Mouse (Mus musculus) myocyte (in vitro differentiated cells): Measurements from ENCODE around the gene Rgs11. TPM values are rescaled to one million over a fixed set of nuclear protein-coding genes. Genes with fewer than 3 reads are reported as not detected.
A peak's percentile ranks its signal among the peaks of the same experiment; 100 is the strongest.

ENCODE experiments used
- H3K27me3 ChIP-seq: one replicate; pipeline ENCODE4 v1.6.1; 2011; ENCODE audit not compliant: control insufficient read depth, insufficient read depth, insufficient read length
- H3K36me3 ChIP-seq: one replicate; pipeline ENCODE4 v1.6.1; 2011; ENCODE audit not compliant: control insufficient read depth, insufficient read depth
- H3K4me2 ChIP-seq: one replicate; pipeline ENCODE4 v1.6.1; 2011; ENCODE audit warnings: low read depth, control low read depth
- H3K4me3 ChIP-seq: one replicate; pipeline ENCODE4 v1.5.1; 2011; ENCODE audit warnings: mild to moderate bottlenecking, control low read depth, moderate library complexity
- H3K79me2 ChIP-seq: one replicate; pipeline ENCODE4 v1.6.1; 2011; ENCODE audit not compliant: control insufficient read depth, insufficient read depth
- H3ac ChIP-seq: one replicate; pipeline ENCODE4 v1.6.1; 2011; ENCODE audit not compliant: control insufficient read depth, insufficient read length
- CEBPB ChIP-seq: IDR thresholded peaks from 2 replicates; pipeline ENCODE4 v1.6.1; 2011; ENCODE audit warnings: mild to moderate bottlenecking, moderate library complexity; ENCODE audit not compliant: poor library complexity, insufficient read depth, severe bottlenecking
- E2F4 ChIP-seq: IDR thresholded peaks from one replicate; pipeline ENCODE4 v1.6.1; 2011; ENCODE audit warnings: mild to moderate bottlenecking, control low read depth, moderate library complexity; ENCODE audit not compliant: insufficient read depth
- MAX ChIP-seq: IDR thresholded peaks from one replicate; pipeline ENCODE4 v1.6.1; 2011; ENCODE audit warnings: low read depth, mild to moderate bottlenecking, control low read depth
- MYOD1 ChIP-seq, 3 experiments: IDR thresholded peaks; one replicate each; pipeline ENCODE4 v1.6.1; 2011; ENCODE audit warnings: control low read depth in 2 of 3, low read depth in 2 of 3, mild to moderate bottlenecking in 2 of 3, moderate library complexity in 1 of 3; ENCODE audit not compliant: insufficient read length in 2 of 3, control insufficient read depth in 1 of 3
- MYOG ChIP-seq, 3 experiments: IDR thresholded peaks; one replicate each; pipeline ENCODE4 v1.6.1; 2011; ENCODE audit warnings: control low read depth in 2 of 3, low read depth in 2 of 3, mild to moderate bottlenecking in 2 of 3; ENCODE audit not compliant: insufficient read length in 2 of 3, control insufficient read depth in 1 of 3, insufficient read depth in 1 of 3
- POLR2A ChIP-seq: IDR thresholded peaks from one replicate; pipeline ENCODE4 v1.6.1; 2011; ENCODE audit warnings: low read depth, mild to moderate bottlenecking, control low read depth, moderate library complexity; ENCODE audit not compliant: insufficient read length
- POLR2AphosphoS2 ChIP-seq: IDR thresholded peaks from one replicate; pipeline ENCODE4 v1.6.1; 2011; ENCODE audit warnings: low read depth, control low read depth; ENCODE audit not compliant: insufficient read length
- REST ChIP-seq: IDR thresholded peaks from one replicate; pipeline ENCODE4 v1.6.1; 2011; ENCODE audit warnings: mild to moderate bottlenecking, control low read depth, moderate library complexity; ENCODE audit not compliant: insufficient read depth, insufficient read length
- SRF ChIP-seq: IDR thresholded peaks from one replicate; pipeline ENCODE4 v1.6.1; 2011; ENCODE audit warnings: low read depth; ENCODE audit not compliant: control insufficient read depth, insufficient read length
- TCF12 ChIP-seq: IDR thresholded peaks from one replicate; pipeline ENCODE4 v1.6.1; 2011; ENCODE audit warnings: mild to moderate bottlenecking, control low read depth; ENCODE audit not compliant: poor library complexity, insufficient read depth, severe bottlenecking
- TCF3 ChIP-seq: IDR thresholded peaks from one replicate; pipeline ENCODE4 v1.6.1; 2011; ENCODE audit warnings: low read depth, control low read depth; ENCODE audit not compliant: insufficient read length
- USF1 ChIP-seq: IDR thresholded peaks from one replicate; pipeline ENCODE4 v1.6.1; 2011; ENCODE audit warnings: low read depth, mild to moderate bottlenecking, control low read depth, moderate library complexity
- polyA plus RNA-seq: library from polyadenylated mRNA; unstranded; fragments of >200 nt; fragmentation: generic; extraction: Trizol; gene quantifications from one replicate; pipeline ENCODE4 v1.2.1, GENCODE M21; 2012; ENCODE audit warnings: missing spikeins

Gene Rgs11
- polyA plus RNA-seq, 1 experiment: 0.62 TPM

DNA sequence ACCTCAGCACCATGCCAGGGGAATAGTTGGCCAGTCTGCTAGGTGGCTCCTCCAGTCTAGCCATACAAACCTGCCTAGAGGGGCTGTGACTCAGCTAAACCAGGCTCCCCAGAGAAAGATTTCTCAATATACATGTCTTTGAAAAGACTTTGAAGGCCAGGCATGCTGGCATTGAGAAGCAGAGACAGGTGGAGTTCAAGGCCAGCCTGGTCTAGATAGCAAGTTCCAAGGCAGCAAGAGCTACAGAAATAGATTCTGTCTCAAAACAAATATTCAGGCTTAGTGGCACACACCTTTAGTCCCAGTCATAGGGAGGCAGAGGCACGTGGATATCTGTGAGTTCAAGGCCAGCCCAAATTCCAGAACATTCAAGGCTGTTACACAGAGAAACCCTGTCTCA lies 3.6 kb downstream of the Rgs11 start:
- no peaks in the 10 kb centered on the region for H3K79me2 ChIP-seq
- TF ChIP-seq MYOG (IDR thresholded peaks at IDR 0.05; ENCODE audit: control insufficient read depth in 1 of 3, insufficient read depth in 1 of 3, insufficient read length in 2 of 3, low read depth in 2 of 3): no peak
- no peak for TF ChIP-seq MAX
- no peak for TF ChIP-seq SRF
- peak; percentile 84 to 90 (median 85) for TF ChIP-seq MYOD1 (IDR thresholded peaks at IDR 0.05; ENCODE audit: control insufficient read depth in 1 of 3, insufficient read length in 2 of 3, low read depth in 2 of 3)
- TF ChIP-seq TCF12: no peak
- no peak for TF ChIP-seq REST
- no peak for TF ChIP-seq USF1
- TF ChIP-seq TCF3: no peak
- no peak for TF ChIP-seq POLR2A
- no peak for TF ChIP-seq E2F4
- peak; percentile 47; the same call in 1 of the 2 replicates for TF ChIP-seq CEBPB
- no peak overlapping the region for H3K4me3 ChIP-seq
- no peaks in the 10 kb centered on the region for H3K36me3 ChIP-seq
- no peaks in the 10 kb centered on the region for H3K27me3 ChIP-seq
- H3K4me2 ChIP-seq: no peak overlapping the region
- H3ac ChIP-seq: no peak overlapping the region

DNA sequence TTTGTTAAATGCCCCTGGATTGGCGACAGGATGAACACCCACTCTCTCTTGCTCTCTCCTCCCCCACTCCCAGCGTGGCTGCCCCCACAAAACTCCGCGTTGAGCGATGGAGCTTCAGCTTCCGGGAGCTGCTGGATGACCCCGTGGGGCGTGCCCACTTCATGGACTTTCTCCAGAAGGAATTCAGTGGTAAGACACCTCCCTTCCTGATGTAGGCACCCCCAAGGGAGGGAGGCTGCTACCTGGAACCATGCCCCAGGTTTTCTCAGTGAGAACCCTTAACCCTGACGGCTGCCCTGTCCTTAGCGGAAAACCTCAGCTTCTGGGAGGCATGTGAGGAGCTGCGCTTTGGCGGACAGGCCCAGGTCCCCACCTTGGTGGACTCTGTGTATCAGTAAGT lies 4.9 kb downstream of the Rgs11 start, which contains the start of gene Arhgdig:
TSS of gene Arhgdig (minus strand) at position 101 of the 400 bp plus-strand sequence.
- Histone ChIP-seq H3ac (no peak within 1 kb of the TSS), H3K27me3 (no peaks in the 10 kb centered on the region), H3K79me2 (no peaks in the 10 kb centered on the region), H3K4me2 (no peak within 1 kb of the TSS), H3K36me3 (no peaks in the 10 kb centered on the region), H3K4me3 (no peak within 1 kb of the TSS)
- TF ChIP-seq E2F4 (no peak), MYOG (IDR thresholded peaks at IDR 0.05; ENCODE audit: control insufficient read depth in 1 of 3, insufficient read depth in 1 of 3, insufficient read length in 2 of 3, low read depth in 2 of 3) (no peak), CEBPB (no peak), REST (no peak), POLR2AphosphoS2 (no peak), MAX (no peak), MYOD1 (IDR thresholded peaks at IDR 0.05; ENCODE audit: control insufficient read depth in 1 of 3, insufficient read length in 2 of 3, low read depth in 2 of 3) (no peak), TCF3 (no peak), SRF (no peak), POLR2A (no peak), USF1 (no peak), TCF12 (no peak)

DNA sequence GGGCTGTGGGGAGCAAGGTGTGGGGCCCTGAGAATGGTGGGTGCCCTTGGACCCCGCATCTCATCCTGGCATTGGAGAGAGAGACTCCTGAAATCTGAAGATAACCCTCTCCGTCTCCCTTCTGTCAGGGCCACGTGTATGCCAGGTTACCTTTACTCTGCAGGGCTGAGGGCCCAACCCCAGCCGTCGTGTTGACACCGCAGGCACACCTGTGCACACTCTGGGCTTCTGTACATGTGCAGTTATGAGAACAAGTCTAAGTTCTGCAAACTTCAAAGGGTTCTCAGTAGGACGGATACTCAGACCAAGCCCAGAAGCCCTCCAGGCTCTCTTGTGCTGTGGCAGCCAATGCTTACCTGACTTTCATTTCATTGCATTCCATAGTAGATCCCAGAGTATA lies 9.5 kb downstream of the Rgs11 start:
- H3K4me3 ChIP-seq: no peak overlapping the region
- H3K36me3 ChIP-seq: no peaks in the 10 kb centered on the region
- no peak overlapping the region for H3ac ChIP-seq
- no peaks in the 10 kb centered on the region for H3K27me3 ChIP-seq
- no peaks in the 10 kb centered on the region for H3K79me2 ChIP-seq
- no peak overlapping the region for H3K4me2 ChIP-seq
- TF ChIP-seq TCF3 (no peak), MYOG (IDR thresholded peaks at IDR 0.05; ENCODE audit: control insufficient read depth in 1 of 3, insufficient read depth in 1 of 3, insufficient read length in 2 of 3, low read depth in 2 of 3) (no peak), MAX (no peak), CEBPB (no peak), SRF (no peak), POLR2AphosphoS2 (no peak), REST (no peak), MYOD1 (IDR thresholded peaks at IDR 0.05; ENCODE audit: control insufficient read depth in 1 of 3, insufficient read length in 2 of 3, low read depth in 2 of 3) (no peak), TCF12 (no peak), E2F4 (no peak), POLR2A (no peak), USF1 (no peak)

DNA sequence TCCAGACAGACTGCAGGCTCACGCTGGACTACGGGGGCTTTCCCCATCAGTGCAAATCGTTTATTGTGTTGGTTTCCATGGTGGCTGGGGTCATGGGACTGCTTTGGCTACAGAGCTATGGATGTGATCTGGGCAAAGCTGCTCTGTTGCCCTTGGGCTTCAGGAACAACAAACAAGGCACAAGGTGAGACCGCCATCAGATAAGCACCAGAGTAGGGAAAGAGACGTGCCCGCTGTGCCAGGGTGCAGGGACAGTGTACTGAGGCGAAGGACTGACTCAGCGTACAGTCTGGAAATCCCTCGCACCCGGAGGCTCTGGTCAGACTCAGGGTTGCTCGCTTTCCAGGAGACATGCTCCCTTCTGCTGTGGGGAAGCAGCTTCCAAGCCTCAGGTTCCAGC lies 9.9 kb downstream of the Rgs11 start:
- H3ac ChIP-seq: no peak overlapping the region
- TF ChIP-seq MYOG (IDR thresholded peaks at IDR 0.05; ENCODE audit: control insufficient read depth in 1 of 3, insufficient read depth in 1 of 3, insufficient read length in 2 of 3, low read depth in 2 of 3) (no peak), POLR2AphosphoS2 (no peak)

DNA sequence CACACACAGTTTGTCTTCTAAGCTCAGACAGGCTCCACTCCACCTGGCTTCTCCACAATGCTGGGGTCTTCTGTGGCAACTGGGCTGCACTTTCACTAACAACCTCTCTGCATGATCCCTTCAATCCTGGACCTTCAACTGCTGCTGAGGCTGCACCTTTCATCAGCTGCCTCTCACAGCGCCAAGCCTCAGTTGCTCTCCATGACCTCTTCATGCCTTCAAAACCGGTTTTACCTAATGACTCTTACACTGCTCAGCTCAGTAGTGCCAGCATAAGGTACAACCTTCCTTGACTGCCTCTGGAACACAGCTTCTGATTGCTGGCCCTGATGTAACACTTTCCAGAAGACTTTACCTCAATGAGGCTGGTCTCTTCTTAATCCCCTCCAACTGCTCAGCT lies 18.8 kb downstream of the Rgs11 start:
- Histone ChIP-seq H3K27me3 (no peaks in the 10 kb centered on the region), H3ac (no peak overlapping the region), H3K4me2 (no peak overlapping the region), H3K4me3 (no peak overlapping the region), H3K79me2 (no peaks in the 10 kb centered on the region), H3K36me3 (no peaks in the 10 kb centered on the region)
- TF ChIP-seq POLR2AphosphoS2 (no peak), CEBPB (no peak), POLR2A (no peak), REST (no peak), MAX (no peak), USF1 (no peak), SRF (no peak), E2F4 (no peak), TCF12 (no peak), TCF3 (no peak), MYOD1 (IDR thresholded peaks at IDR 0.05; ENCODE audit: control insufficient read depth in 1 of 3, insufficient read length in 2 of 3, low read depth in 2 of 3) (no peak), MYOG (IDR thresholded peaks at IDR 0.05; ENCODE audit: control insufficient read depth in 1 of 3, insufficient read depth in 1 of 3, insufficient read length in 2 of 3, low read depth in 2 of 3) (no peak)

More for the DNA sequence above, 9.9 kb downstream of the Rgs11 start:
- Histone ChIP-seq H3K4me2 (no peak overlapping the region), H3K27me3 (no peaks in the 10 kb centered on the region), H3K4me3 (no peak overlapping the region), H3K79me2 (no peaks in the 10 kb centered on the region), H3K36me3 (no peaks in the 10 kb centered on the region)
